ENCODE assay signal across 18 mouse cellular contexts in genomic region chr12:91183928-91184327, GRCm38 (mm10).
DNase-seq lines count a peak whose midpoint lies in the region; ATAC-seq and TF ChIP-seq lines count a peak whose summit lies in the region.
"Had no signal": no experiment of that assay in that cellular context is flagged by ENCODE, and none has a peak within 500 bp of the region (broad histone marks: within the 10 kb centered on the region; RNA-seq: fewer than 3 reads in every experiment).

No protein-coding gene starts in this region.

- peak overlapping the region; percentile 63 for H3K4me3 ChIP-seq in bone marrow, adult 2 months (replicated peaks; ENCODE audit: control insufficient read depth, low read depth, low read length)
- no peak overlapping the region for H3K4me3 ChIP-seq in macrophage (ENCODE audit: inconsistent target)
- no peak overlapping the region for H3K4me3 ChIP-seq in lung, postnatal 0 days (ENCODE audit: low read depth, low read length)
- H3K4me3 ChIP-seq: embryonic facial prominence, embryonic 12.5 days; forebrain, embryonic 15.5 days; heart, adult 2 months; heart, embryonic 12.5 days; hindbrain, embryonic 15.5 days had no signal

- H3K9ac ChIP-seq in lung, postnatal 0 days (replicated peaks; ENCODE audit: low read depth), result no peak overlapping the region
- H3K9ac ChIP-seq: embryonic facial prominence, embryonic 12.5 days; forebrain, embryonic 15.5 days; heart, embryonic 12.5 days; hindbrain, embryonic 15.5 days had no signal

- no peaks in the 10 kb centered on the region for H3K9me3 ChIP-seq in lung, postnatal 0 days (ENCODE audit: low read length)
- H3K9me3 ChIP-seq: embryonic facial prominence, embryonic 12.5 days; forebrain, embryonic 15.5 days; heart, embryonic 12.5 days; hindbrain, embryonic 15.5 days had no signal

- H3K27me3 ChIP-seq in lung, postnatal 0 days (replicated peaks; ENCODE audit: insufficient read depth, low read length), result no peaks in the 10 kb centered on the region
- H3K27me3 ChIP-seq: embryonic facial prominence, embryonic 12.5 days; forebrain, embryonic 15.5 days; heart, embryonic 12.5 days; hindbrain, embryonic 15.5 days had no signal

- no peak for TF ChIP-seq EP300 in lung, postnatal 0 days (IDR thresholded peaks at IDR 0.05)

- TF ChIP-seq POLR2A in bone marrow, adult 2 months (IDR thresholded peaks at IDR 0.05; ENCODE audit: borderline replicate concordance, control insufficient read depth, low read depth, low read length), result no peak

- no peaks in the 10 kb centered on the region for H3K79me2 ChIP-seq in macrophage (ENCODE audit: inconsistent target)

- no peak for TF ChIP-seq CTCF in bone marrow, adult 2 months (IDR thresholded peaks at IDR 0.05; ENCODE audit: control insufficient read depth, insufficient read depth, low read length)
- TF ChIP-seq CTCF in lung, postnatal 0 days (IDR thresholded peaks at IDR 0.05), result no peak

- DNase-seq in CD4-positive helper T cell, adult 2 months (ENCODE audit: low read depth, low spot score), result peak; percentile 56
- no peak for DNase-seq in MN1 (ENCODE audit: low spot score)
- DNase-seq in lung, postnatal 0 days (ENCODE audit: low spot score), result no peak
- no peak for DNase-seq in cerebellum, adult 9-11 months
- DNase-seq in frontal cortex, postnatal 36 days (ENCODE audit: low spot score in 2 of 2), result no peak
- DNase-seq: adrenal gland, postnatal 10 days; cerebellum, adult 8-10 months; cerebellum, postnatal 25 days; gastrocnemius, postnatal 10 days; heart, adult 2 months; heart, postnatal 36 days had no signal

- ATAC-seq in CD4-positive, CD25-positive, alpha-beta regulatory T cell, adult 4 months, result peak; percentile 55
- no peak for ATAC-seq in lung, postnatal 0 days
- ATAC-seq: forebrain, embryonic 15.5 days had no signal

- 68% methylated on average over 2 of the region's 2 CpGs for WGBS in bone marrow, adult 2 months
- WGBS in macrophage (ENCODE audit: missing documents), result 80% methylated on average over 2 of the region's 2 CpGs
- WGBS in lung, postnatal 0 days, result 60% methylated on average over 2 of the region's 2 CpGs

- H3K27ac ChIP-seq in bone marrow, adult 2 months (ENCODE audit: control insufficient read depth, insufficient read depth, low read depth, low read length, poor library complexity), result peak overlapping the region; percentile 58
- H3K27ac ChIP-seq in macrophage, result peak overlapping the region; percentile 42
- no peak overlapping the region for H3K27ac ChIP-seq in lung, postnatal 0 days (ENCODE audit: low read length)
- H3K27ac ChIP-seq: embryonic facial prominence, embryonic 12.5 days; forebrain, embryonic 15.5 days; heart, adult 2 months; hindbrain, embryonic 15.5 days had no signal

- H3K4me2 ChIP-seq in lung, postnatal 0 days (replicated peaks; ENCODE audit: low read depth, low read length), result no peak overlapping the region
- H3K4me2 ChIP-seq: embryonic facial prominence, embryonic 12.5 days; forebrain, embryonic 15.5 days; heart, embryonic 12.5 days; hindbrain, embryonic 15.5 days had no signal

- H3K36me3 ChIP-seq in macrophage (ENCODE audit: inconsistent target), result no peaks in the 10 kb centered on the region
- H3K36me3 ChIP-seq in lung, postnatal 0 days (ENCODE audit: insufficient read depth, low read length), result no peaks in the 10 kb centered on the region
- H3K36me3 ChIP-seq: embryonic facial prominence, embryonic 12.5 days; forebrain, embryonic 15.5 days; heart, embryonic 12.5 days; hindbrain, embryonic 15.5 days had no signal

- peaks cover 1% of the 10 kb centered on the region; the same call in 1 of the 2 replicates for H3K4me1 ChIP-seq in bone marrow, adult 2 months (ENCODE audit: control insufficient read depth, insufficient read depth, low read length)
- no peaks in the 10 kb centered on the region for H3K4me1 ChIP-seq in lung, postnatal 0 days (ENCODE audit: insufficient read depth, low read depth, low read length)
- H3K4me1 ChIP-seq: embryonic facial prominence, embryonic 12.5 days; hindbrain, embryonic 15.5 days had no signal
